Mouse (Mus musculus) intestine, embryonic 14.5 days (tissue): ENCODE data around the gene Zcchc4. TPM values are rescaled to one million over a fixed set of nuclear protein-coding genes. Genes with fewer than 3 reads are reported as not detected.
"Not testable (repeated sequence)": the region's sequence is repeated elsewhere in the genome, so short reads cannot be mapped to it uniquely, and the experiment has no call there.

Source experiments
- ATAC-seq: fragments of 200-750 bp; cut with Nextera tagmentation; replicated peaks from 2 replicates; pipeline ENCODE4 v1.8.0; 2017; ENCODE audit warnings: low read depth, moderate number of reproducible peaks, moderate TSS enrichment, moderate library complexity; ENCODE audit not compliant: low FRiP score, low TSS enrichment
- DNase-seq: peaks from one replicate; pipeline ENCODE4 v3.0.0-alpha.2; 2018; ENCODE audit warnings: low spot score
- H3K27ac ChIP-seq: fragments of 300-500 bp; sonication (generic); 2 replicates; pipeline ENCODE4 v1.5.1; 2014; ENCODE audit warnings: low read depth, mild to moderate bottlenecking, control low read depth
- H3K27me3 ChIP-seq: fragments of 300-500 bp; sonication (generic); replicated peaks from 2 replicates; pipeline ENCODE4 v1.6.1; 2014; ENCODE audit warnings: low read length, control low read depth; ENCODE audit not compliant: control insufficient read depth, insufficient read depth
- H3K36me3 ChIP-seq: fragments of 300-500 bp; sonication (generic); 2 replicates; pipeline ENCODE4 v1.6.1; 2014; ENCODE audit warnings: low read length, control low read depth; ENCODE audit not compliant: control insufficient read depth, insufficient read depth
- H3K4me1 ChIP-seq: fragments of 300-500 bp; sonication (generic); replicated peaks from 2 replicates; pipeline ENCODE4 v1.6.1; 2014; ENCODE audit warnings: low read length, control low read depth, mixed read lengths; ENCODE audit not compliant: control insufficient read depth, insufficient read depth
- H3K4me2 ChIP-seq: fragments of 300-500 bp; sonication (generic); 2 replicates; pipeline ENCODE4 v1.6.1; 2014; ENCODE audit warnings: low read length
- H3K4me3 ChIP-seq: fragments of 300-500 bp; sonication (generic); 2 replicates; pipeline ENCODE4 v1.5.1; 2014; ENCODE audit warnings: low read depth, low read length, control low read depth, mixed read lengths
- H3K9ac ChIP-seq: fragments of 300-500 bp; sonication (generic); 2 replicates; pipeline ENCODE4 v1.6.1; 2014; ENCODE audit warnings: mild to moderate bottlenecking, low read length
- H3K9me3 ChIP-seq: fragments of 300-500 bp; sonication (generic); 2 replicates; pipeline ENCODE4 v1.6.1; 2016; ENCODE audit warnings: low read length, control low read depth; ENCODE audit not compliant: control insufficient read depth
- WGBS: fragments of 180-500 bp; shearing (Covaris S2); extraction: QIAGEN DNeasy Blood & Tissue Kit; methylation state at CpG from one replicate; pipeline ENCODE4 v1.1.7; 2014; 5-methylcytosine and 5-hydroxymethylcytosine counted together
- polyA plus RNA-seq: library from polyadenylated mRNA; unstranded; fragments of >200 nt; fragmentation: Nextera tagmentation; extraction: Ambion mirVana; gene quantifications from 2 replicates; pipeline ENCODE4 v1.2.1, GENCODE M21; 2014

The Zcchc4 gene
- polyA plus RNA-seq, 1 experiment from 2014 or later, result 13.6 TPM

- Histone ChIP-seq H3K9me3 (no peaks in the 10 kb centered on the region), H3K27me3 (no peaks in the 10 kb centered on the region), H3K4me1 (no peaks in the 10 kb centered on the region), H3K27ac (no peak overlapping the region), H3K9ac (no peak overlapping the region), H3K4me3 (no peak overlapping the region), H3K36me3 (no peaks in the 10 kb centered on the region), H3K4me2 (no peak overlapping the region)
- WGBS, result 82% methylated on average over 5 of the region's 5 CpGs
- DNase-seq (no peak), ATAC-seq (no peak)
Observed at GRCm38 (mm10) chr5:52748732-52749131, 26.5 kb upstream of the Zcchc4 start.

GRCm38 (mm10) chr5:52753146-52753545 is 22.1 kb upstream of the Zcchc4 start:
- Histone ChIP-seq H3K27me3 (no peaks in the 10 kb centered on the region), H3K9ac (no peak overlapping the region), H3K4me3 (no peak overlapping the region), H3K4me1 (no peaks in the 10 kb centered on the region), H3K9me3 (no peaks in the 10 kb centered on the region), H3K36me3 (no peaks in the 10 kb centered on the region), H3K4me2 (no peak overlapping the region), H3K27ac (no peak overlapping the region)
- no peak for ATAC-seq
- WGBS, result 76% methylated on average over 9 of the region's 9 CpGs
- DNase-seq, result no peak

GRCm38 (mm10) chr5:52754196-52754595 is 21.0 kb upstream of the Zcchc4 start:
- Histone ChIP-seq H3K27me3 (no peaks in the 10 kb centered on the region), H3K36me3 (no peaks in the 10 kb centered on the region), H3K9me3 (no peaks in the 10 kb centered on the region), H3K4me1 (no peaks in the 10 kb centered on the region), H3K4me2 (no peak overlapping the region), H3K4me3 (no peak overlapping the region), H3K27ac (no peak overlapping the region), H3K9ac (no peak overlapping the region)
- ATAC-seq (no peak), DNase-seq (no peak)

GRCm38 (mm10) chr5:52755337-52755736 is 19.9 kb upstream of the Zcchc4 start:
- H3K36me3 ChIP-seq, result no peaks in the 10 kb centered on the region
- no peak overlapping the region for H3K27ac ChIP-seq
- ATAC-seq (no peak), DNase-seq (no peak)
- H3K9ac ChIP-seq, result no peak overlapping the region
- H3K4me1 ChIP-seq, result no peaks in the 10 kb centered on the region
- WGBS, result 89% methylated on average over 3 of the region's 3 CpGs
- no peak overlapping the region for H3K4me3 ChIP-seq
- no peak overlapping the region for H3K4me2 ChIP-seq
- no peaks in the 10 kb centered on the region for H3K9me3 ChIP-seq
- no peaks in the 10 kb centered on the region for H3K27me3 ChIP-seq

- 90% methylated on average over 6 of the region's 6 CpGs for WGBS
- Histone ChIP-seq H3K4me3 (no peak overlapping the region), H3K4me2 (no peak overlapping the region), H3K4me1 (no peaks in the 10 kb centered on the region), H3K27me3 (no peaks in the 10 kb centered on the region), H3K9me3 (no peaks in the 10 kb centered on the region), H3K27ac (no peak overlapping the region), H3K36me3 (peaks cover 4% of the 10 kb centered on the region; the same call in 1 of the 2 replicates), H3K9ac (no peak overlapping the region)
- no peak for ATAC-seq
- DNase-seq, result no peak
Observed at GRCm38 (mm10) chr5:52755989-52756388, 19.2 kb upstream of the Zcchc4 start.

GRCm38 (mm10) chr5:52762586-52762985 is 12.6 kb upstream of the Zcchc4 start:
- DNase-seq (no peak), ATAC-seq (no peak)
- H3K9me3 ChIP-seq, result no peaks in the 10 kb centered on the region
- H3K4me2 ChIP-seq, result no peak overlapping the region
- H3K9ac ChIP-seq, result no peak overlapping the region
- no peak overlapping the region for H3K4me3 ChIP-seq
- 74% methylated on average over 7 of the region's 7 CpGs for WGBS
- no peaks in the 10 kb centered on the region for H3K27me3 ChIP-seq
- peaks cover 23% of the 10 kb centered on the region for H3K36me3 ChIP-seq
- H3K27ac ChIP-seq, result no peak overlapping the region
- no peaks in the 10 kb centered on the region for H3K4me1 ChIP-seq

- H3K9ac ChIP-seq, result no peak overlapping the region
- peaks cover 7% of the 10 kb centered on the region; the same call in 1 of the 2 replicates for H3K36me3 ChIP-seq
- ATAC-seq, result no peak
- H3K9me3 ChIP-seq, result no peaks in the 10 kb centered on the region
- no peaks in the 10 kb centered on the region for H3K4me1 ChIP-seq
- no peak for DNase-seq
- no peak overlapping the region for H3K27ac ChIP-seq
- WGBS, result 80% methylated on average over 5 of the region's 5 CpGs
- H3K27me3 ChIP-seq, result no peaks in the 10 kb centered on the region
- no peak overlapping the region for H3K4me3 ChIP-seq
- H3K4me2 ChIP-seq, result no peak overlapping the region
Observed at GRCm38 (mm10) chr5:52774267-52774666, 942 bp upstream of the Zcchc4 start.

GRCm38 (mm10) chr5:52776466-52777354 is 1.5 kb downstream of the Zcchc4 start:
- not testable (repeated sequence) for H3K27ac ChIP-seq, H3K4me1 ChIP-seq, H3K27me3 ChIP-seq, H3K9me3 ChIP-seq, H3K4me3 ChIP-seq, H3K36me3 ChIP-seq, ATAC-seq, H3K9ac ChIP-seq, DNase-seq, H3K4me2 ChIP-seq
- 90% methylated on average over 8 of the region's 8 CpGs for WGBS
